Mouse (Mus musculus): ENCODE measurements at regions not wholly inside any gene's neighbourhood (a gene's known extent, or its start where the extent isn't known, plus 50 kb on each side); places are given as distances from the start of the nearest gene placed in this dataset.

DNA sequence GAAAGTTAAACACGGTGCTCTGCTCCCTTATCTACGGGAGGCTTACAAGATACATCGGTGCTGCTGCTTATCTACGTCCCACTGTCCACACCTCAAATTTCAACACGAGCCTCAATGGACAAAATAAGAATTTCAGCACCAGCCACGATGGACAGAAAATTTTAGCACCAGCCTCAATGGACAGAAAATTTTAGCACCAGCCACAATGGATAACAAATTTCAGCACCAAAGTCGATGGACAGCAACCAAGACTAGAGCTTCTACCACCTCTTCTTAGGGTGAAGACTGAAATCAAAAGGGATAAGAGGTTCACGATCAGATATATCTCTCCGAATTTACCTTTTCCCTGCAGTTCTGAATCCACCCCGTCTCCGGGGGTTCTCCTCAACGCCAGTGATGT, 387.7 kb upstream of the Brinp3 start:
- peak; percentile 87 for DNase-seq (ENCODE audit: low read depth, low spot score)
- Histone ChIP-seq H3K4me1 (ENCODE audit: control insufficient read depth in 1 of 2, insufficient read depth in 2 of 2, low read length in 2 of 2) (no peaks in the 10 kb centered on the region), H3K27ac (ENCODE audit: control insufficient read depth, low read depth, low read length) (no peak overlapping the region), H3K4me3 (ENCODE audit: control insufficient read depth in 1 of 2, insufficient read depth in 1 of 2, low read depth in 2 of 2, low read length in 2 of 2) (no peak overlapping the region), H3K9me3 (replicated peaks; ENCODE audit: insufficient read depth, low read length) (no peaks in the 10 kb centered on the region), H3K9ac (ENCODE audit: control insufficient read depth, low read depth, low read length, poor library complexity, severe bottlenecking) (no peak overlapping the region), H3K36me3 (ENCODE audit: control insufficient read depth in 1 of 2, insufficient read depth in 2 of 2, low read length in 2 of 2) (no peaks in the 10 kb centered on the region), H3K79me2 (ENCODE audit: control insufficient read depth, insufficient read depth, low read length, poor library complexity) (no peaks in the 10 kb centered on the region), H3K27me3 (ENCODE audit: control insufficient read depth in 1 of 2, insufficient read depth in 2 of 2, low read length in 2 of 2) (no peaks in the 10 kb centered on the region)
- TF ChIP-seq GABPA (IDR thresholded peaks at IDR 0.05; ENCODE audit: low read depth, low read length) (no peak), CHD1 (IDR thresholded peaks at IDR 0.05; ENCODE audit: low read depth, low read length) (no peak), POLR2AphosphoS5 (IDR thresholded peaks at IDR 0.05; ENCODE audit: borderline replicate concordance, low read depth, low read length) (no peak), CHD2 (IDR thresholded peaks at IDR 0.05; ENCODE audit: low read length) (no peak), MYC (IDR thresholded peaks at IDR 0.05; ENCODE audit: low read depth, low read length) (no peak), SIN3A (IDR thresholded peaks at IDR 0.05; ENCODE audit: low read length) (peak; percentile 98), MXI1 (IDR thresholded peaks at IDR 0.05; ENCODE audit: low read depth, low read length) (peak; percentile 92), RCOR1 (IDR thresholded peaks at IDR 0.05; ENCODE audit: low read depth, low read length) (no peak)

All from MEL (cell line).